Mouse (Mus musculus) kidney, embryonic 16.5 days (tissue): ENCODE measurements around the gene Fen1. TPM values are rescaled to one million over a fixed set of nuclear protein-coding genes. Genes with fewer than 3 reads are reported as not detected.
"Not testable (repeated sequence)": the region's sequence is repeated elsewhere in the genome, so short reads cannot be mapped to it uniquely, and the experiment has no call there.

Experiments used
- ATAC-seq: fragments of 200-750 bp; cut with Nextera tagmentation; 2 replicates; pipeline ENCODE4 v1.8.0; 2017; ENCODE audit warnings: moderate TSS enrichment; ENCODE audit not compliant: low FRiP score, low TSS enrichment
- H3K27ac ChIP-seq: fragments of 300-500 bp; sonication (generic); 2 replicates; pipeline ENCODE4 v1.5.1; 2014; ENCODE audit warnings: low read length
- H3K27me3 ChIP-seq: fragments of 300-500 bp; sonication (generic); 2 replicates; pipeline ENCODE4 v1.6.1; 2014; ENCODE audit warnings: low read length, control low read depth, mixed read lengths; ENCODE audit not compliant: insufficient read depth
- H3K36me3 ChIP-seq: fragments of 300-500 bp; sonication (generic); 2 replicates; pipeline ENCODE4 v1.6.1; 2014; ENCODE audit warnings: low read length, control low read depth, mixed read lengths; ENCODE audit not compliant: insufficient read depth
- H3K4me1 ChIP-seq: fragments of 300-500 bp; sonication (generic); 2 replicates; pipeline ENCODE4 v1.6.1; 2014; ENCODE audit warnings: low read length, control low read depth, mixed read lengths; ENCODE audit not compliant: insufficient read depth
- H3K4me2 ChIP-seq: fragments of 300-500 bp; sonication (generic); replicated peaks from 2 replicates; pipeline ENCODE4 v1.6.1; 2014; ENCODE audit warnings: low read depth, low read length
- H3K4me3 ChIP-seq: fragments of 300-500 bp; sonication (generic); 2 replicates; pipeline ENCODE4 v1.5.1; 2014; ENCODE audit warnings: mild to moderate bottlenecking, low read length
- H3K9ac ChIP-seq: fragments of 300-500 bp; sonication (generic); replicated peaks from 2 replicates; pipeline ENCODE4 v1.6.1; 2014; ENCODE audit warnings: low read length
- H3K9me3 ChIP-seq: fragments of 300-500 bp; sonication (generic); 2 replicates; pipeline ENCODE4 v1.6.1; 2016; ENCODE audit warnings: low read length, control low read depth
- WGBS: fragments of 180-500 bp; shearing (Covaris S2); extraction: QIAGEN DNeasy Blood & Tissue Kit; methylation state at CpG from one replicate; pipeline ENCODE4 v1.1.7; 2014; 5-methylcytosine and 5-hydroxymethylcytosine counted together
- polyA plus RNA-seq: library from polyadenylated mRNA; unstranded; fragments of >200 nt; fragmentation: Nextera tagmentation; extraction: Ambion mirVana; gene quantifications from 2 replicates; pipeline ENCODE4 v1.2.1, GENCODE M21; 2015

The Fen1 gene
- polyA plus RNA-seq, 1 experiment from 2014 or later: 103 TPM

DNA sequence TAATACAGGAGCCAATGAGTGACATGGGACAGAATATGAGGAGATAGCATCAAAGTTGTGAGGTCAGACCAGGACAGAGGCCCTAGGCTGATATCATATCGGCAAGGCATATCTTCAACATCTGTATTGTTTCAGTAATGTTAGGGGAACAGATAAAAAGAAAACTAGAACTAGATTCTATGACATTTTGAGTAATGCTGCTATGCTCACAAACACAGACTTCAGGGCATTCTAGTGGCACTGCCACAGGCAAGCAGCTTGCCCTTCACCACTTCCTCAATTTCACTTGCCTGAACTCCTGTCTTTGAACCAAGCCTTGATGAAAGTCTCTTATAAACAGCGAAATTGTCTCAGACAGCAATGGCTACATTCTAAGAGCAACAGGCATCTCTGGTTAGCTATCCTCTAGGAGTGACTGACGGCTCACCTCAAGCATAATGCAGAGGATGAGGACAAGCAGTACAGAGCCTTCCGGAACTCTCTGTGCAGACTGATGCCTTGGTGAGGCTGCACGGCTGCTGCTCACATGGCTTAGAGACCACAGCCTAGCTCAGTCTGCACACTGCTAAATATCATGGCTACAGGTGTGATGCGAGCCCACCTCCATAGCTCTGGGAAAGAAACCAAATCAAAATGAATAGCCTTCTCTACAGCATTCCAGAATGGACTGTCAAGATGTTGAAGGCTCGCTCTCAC, 30.0 kb downstream of the Fen1 start:
- WGBS: 88% methylated on average over 7 of the region's 7 CpGs
- Histone ChIP-seq H3K36me3 (no peaks in the 10 kb centered on the region), H3K4me2 (no peak overlapping the region), H3K27ac (no peak overlapping the region), H3K9me3 (no peaks in the 10 kb centered on the region), H3K4me3 (no peak overlapping the region), H3K27me3 (no peaks in the 10 kb centered on the region), H3K9ac (no peak overlapping the region), H3K4me1 (peaks cover 7% of the 10 kb centered on the region)
- ATAC-seq: no peak

DNA sequence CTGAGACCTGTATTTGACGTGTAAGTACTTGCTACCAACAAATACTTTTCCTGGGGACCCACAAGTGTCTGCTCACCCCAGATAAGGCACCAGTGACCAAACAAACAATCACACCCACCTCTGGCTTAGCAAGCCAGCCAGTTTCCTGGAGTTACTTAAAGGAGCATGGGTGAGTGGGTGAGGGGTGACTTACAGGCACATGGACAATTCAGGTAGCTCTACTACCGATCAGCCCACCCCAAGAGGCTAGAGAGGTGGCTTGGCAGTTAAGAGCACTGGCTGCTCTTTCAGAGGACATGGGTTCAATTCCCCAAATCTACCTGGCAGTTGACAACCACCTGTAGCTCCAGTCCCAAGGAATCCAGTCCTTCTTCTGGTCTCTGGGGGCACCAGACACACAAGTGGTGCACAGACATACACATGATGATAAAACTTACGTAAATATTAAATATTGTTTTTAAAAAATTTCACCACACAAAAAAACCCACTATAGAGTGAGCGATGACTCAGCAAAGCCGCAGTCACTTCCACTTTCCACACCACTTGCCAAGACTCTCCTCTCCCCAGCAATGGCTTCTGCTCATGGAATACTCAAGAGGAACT, 30.8 kb downstream of the Fen1 start:
- ATAC-seq: no peak
- Histone ChIP-seq H3K36me3 (no peaks in the 10 kb centered on the region), H3K4me1 (peaks cover 7% of the 10 kb centered on the region), H3K4me3 (no peak overlapping the region), H3K27ac (no peak overlapping the region), H3K4me2 (no peak overlapping the region), H3K27me3 (no peaks in the 10 kb centered on the region), H3K9me3 (no peaks in the 10 kb centered on the region), H3K9ac (no peak overlapping the region)
- 84% methylated on average over 5 of the region's 5 CpGs for WGBS

DNA sequence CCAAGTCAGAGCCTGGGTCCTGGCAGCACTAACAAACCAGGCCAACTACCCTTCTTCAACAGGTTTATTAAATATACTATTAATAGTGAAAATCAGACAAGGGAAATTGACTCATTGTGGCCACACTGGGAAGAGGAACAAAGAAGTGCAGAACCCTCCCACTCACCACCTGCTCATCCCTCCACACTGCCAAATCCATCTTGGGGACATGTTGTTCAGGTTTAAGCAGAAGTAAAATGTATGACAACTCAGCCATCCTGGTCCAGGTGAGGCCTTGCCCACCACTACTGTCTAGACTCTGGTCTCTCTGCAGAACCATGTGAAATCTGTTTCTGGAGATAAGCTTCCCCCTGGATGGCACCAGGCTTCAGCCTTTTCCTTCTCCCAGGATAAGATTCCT, 32.1 kb downstream of the Fen1 start:
- ATAC-seq: no peak
- H3K9me3 ChIP-seq: no peaks in the 10 kb centered on the region
- no peak overlapping the region for H3K27ac ChIP-seq
- no peak overlapping the region for H3K4me2 ChIP-seq
- H3K9ac ChIP-seq: no peak overlapping the region
- no peaks in the 10 kb centered on the region for H3K36me3 ChIP-seq
- no peak overlapping the region for H3K4me3 ChIP-seq
- H3K4me1 ChIP-seq: peaks cover 5% of the 10 kb centered on the region
- no peaks in the 10 kb centered on the region for H3K27me3 ChIP-seq

DNA sequence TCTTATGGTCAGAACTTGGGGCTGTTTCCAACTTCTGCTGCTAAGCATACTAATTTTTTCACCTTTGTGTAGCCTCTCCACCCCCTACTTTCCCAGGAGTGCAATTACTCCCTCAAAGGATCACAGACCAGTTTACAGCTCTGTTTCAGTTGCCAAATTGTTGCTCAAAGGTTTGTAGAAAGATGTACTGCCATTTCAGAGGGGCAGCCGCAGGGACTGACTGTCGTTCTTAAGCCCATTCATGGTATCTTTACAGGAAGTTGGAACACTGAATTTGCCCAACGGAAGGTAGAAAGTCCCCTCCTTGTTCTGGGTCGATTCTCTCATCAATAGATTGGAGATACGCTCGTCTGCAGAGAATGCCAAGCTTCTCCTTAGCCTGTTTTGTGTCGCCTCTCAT, 32.6 kb downstream of the Fen1 start:
- Histone ChIP-seq H3K4me1 (peaks cover under 1% of the 10 kb centered on the region; the same call in 1 of the 2 replicates), H3K9me3 (no peaks in the 10 kb centered on the region), H3K4me2 (no peak overlapping the region), H3K36me3 (no peaks in the 10 kb centered on the region), H3K27ac (no peak overlapping the region), H3K27me3 (no peaks in the 10 kb centered on the region), H3K9ac (no peak overlapping the region), H3K4me3 (no peak overlapping the region)
- 61% methylated on average over 7 of the region's 7 CpGs for WGBS
- ATAC-seq: no peak

DNA sequence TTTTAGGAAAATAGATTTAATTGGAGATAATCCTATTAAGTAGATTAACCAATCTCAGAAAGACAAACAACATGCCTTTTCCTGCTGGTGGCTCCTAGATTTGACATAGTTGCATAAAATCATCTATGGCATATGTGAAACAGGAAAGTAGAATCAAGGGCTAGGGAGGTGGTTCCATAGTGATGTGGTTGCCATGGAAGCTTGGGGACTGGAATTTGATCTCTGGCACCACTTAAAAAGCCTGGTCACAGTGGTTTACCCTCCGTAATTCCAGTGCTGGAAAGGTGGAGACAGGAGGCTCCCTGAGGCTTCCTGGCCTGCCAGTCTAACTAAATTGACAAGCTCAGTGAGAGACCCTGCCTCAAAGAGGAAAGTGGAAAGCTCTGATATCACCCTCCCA, 33.5 kb downstream of the Fen1 start:
- H3K4me2 ChIP-seq: no peak overlapping the region
- H3K4me1 ChIP-seq: no peaks in the 10 kb centered on the region
- no peak overlapping the region for H3K4me3 ChIP-seq
- H3K9ac ChIP-seq: no peak overlapping the region
- no peak overlapping the region for H3K27ac ChIP-seq
- 43% methylated on average over 1 of the region's 1 CpGs for WGBS
- H3K36me3 ChIP-seq: no peaks in the 10 kb centered on the region
- ATAC-seq: no peak
- no peaks in the 10 kb centered on the region for H3K27me3 ChIP-seq
- no peaks in the 10 kb centered on the region for H3K9me3 ChIP-seq

DNA sequence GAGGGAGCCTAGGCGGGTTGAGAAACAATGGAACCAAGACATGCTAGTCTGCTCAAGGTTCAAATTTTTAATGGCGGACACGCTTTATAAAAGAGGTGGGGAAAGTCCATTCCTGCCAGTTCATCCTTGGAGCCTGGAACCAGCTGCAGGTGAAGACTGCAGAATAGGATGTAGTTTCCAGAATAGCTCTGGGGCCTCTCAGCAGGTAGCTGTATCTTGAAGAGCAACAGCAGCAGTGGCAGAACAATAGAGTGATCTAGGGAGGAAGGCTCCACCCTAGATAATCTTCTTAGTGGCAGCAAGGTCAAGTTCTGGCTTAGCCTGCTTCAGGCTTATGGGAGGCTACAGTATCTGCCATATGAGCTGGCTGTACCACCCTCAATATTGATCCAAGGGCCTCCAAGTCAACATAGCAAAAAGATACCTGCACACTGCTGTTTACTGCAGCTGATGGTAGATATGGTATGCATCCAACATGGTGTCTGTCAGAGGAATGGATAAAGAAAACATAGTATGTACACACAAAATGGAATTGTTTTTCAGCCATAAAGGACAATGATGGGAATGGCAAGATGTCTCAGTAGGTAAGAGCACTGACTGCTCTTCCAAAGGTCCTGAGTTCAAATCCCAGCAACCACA, 34.2 kb downstream of the Fen1 start:
- 97% methylated on average over 3 of the region's 3 CpGs for WGBS
- H3K36me3 ChIP-seq, H3K4me3 ChIP-seq, H3K27ac ChIP-seq, H3K9me3 ChIP-seq, H3K27me3 ChIP-seq, H3K9ac ChIP-seq, H3K4me2 ChIP-seq, ATAC-seq, H3K4me1 ChIP-seq: not testable (repeated sequence)

DNA sequence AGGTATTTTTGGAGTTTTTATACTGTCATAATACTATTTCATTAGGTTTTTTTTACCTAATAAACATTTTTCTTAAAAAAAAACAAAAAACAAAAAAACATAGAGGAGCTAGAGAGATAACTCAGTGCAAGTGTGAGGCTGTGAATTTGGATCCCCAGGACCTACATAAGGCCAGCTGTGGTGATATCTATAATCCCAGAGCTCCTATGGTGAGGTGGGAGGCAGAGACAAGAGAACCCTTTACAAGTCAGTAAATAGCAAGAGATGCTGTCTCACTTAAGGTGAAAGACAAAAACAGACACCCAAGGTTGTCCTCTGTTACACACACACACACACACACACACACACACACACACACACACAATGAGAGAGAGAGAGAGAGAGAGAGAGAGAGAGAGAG, 34.8 kb downstream of the Fen1 start:
- no peaks in the 10 kb centered on the region for H3K4me1 ChIP-seq

DNA sequence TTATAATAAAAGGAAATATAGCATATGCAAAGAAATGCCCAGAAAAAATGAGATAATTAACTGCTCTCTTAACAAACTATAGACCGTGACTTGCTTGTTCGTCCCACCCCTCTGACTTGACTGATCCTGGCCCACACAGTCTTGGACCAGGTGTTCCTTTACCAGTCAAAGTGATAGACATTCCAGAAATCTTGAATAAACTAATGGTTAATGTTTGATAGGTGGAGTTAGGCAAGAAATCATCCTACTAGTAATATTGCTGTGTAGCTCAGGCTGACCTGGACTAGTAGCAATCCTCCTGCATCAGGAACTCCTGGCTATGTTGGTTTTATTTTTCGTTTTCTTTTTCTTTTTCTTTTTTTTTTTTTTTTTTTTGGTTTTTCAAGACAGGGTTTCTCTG, 35.5 kb downstream of the Fen1 start:
- Histone ChIP-seq H3K36me3 (no peaks in the 10 kb centered on the region), H3K4me1 (no peaks in the 10 kb centered on the region)
- WGBS: 74% methylated on average over 3 of the region's 3 CpGs

More for the DNA sequence above, 34.8 kb downstream of the Fen1 start:
- Histone ChIP-seq H3K27me3 (no peaks in the 10 kb centered on the region), H3K9me3 (no peaks in the 10 kb centered on the region), H3K9ac (no peak overlapping the region), H3K4me3 (no peak overlapping the region), H3K4me2 (no peak overlapping the region), H3K27ac (no peak overlapping the region), H3K36me3 (no peaks in the 10 kb centered on the region)
- no peak for ATAC-seq

DNA sequence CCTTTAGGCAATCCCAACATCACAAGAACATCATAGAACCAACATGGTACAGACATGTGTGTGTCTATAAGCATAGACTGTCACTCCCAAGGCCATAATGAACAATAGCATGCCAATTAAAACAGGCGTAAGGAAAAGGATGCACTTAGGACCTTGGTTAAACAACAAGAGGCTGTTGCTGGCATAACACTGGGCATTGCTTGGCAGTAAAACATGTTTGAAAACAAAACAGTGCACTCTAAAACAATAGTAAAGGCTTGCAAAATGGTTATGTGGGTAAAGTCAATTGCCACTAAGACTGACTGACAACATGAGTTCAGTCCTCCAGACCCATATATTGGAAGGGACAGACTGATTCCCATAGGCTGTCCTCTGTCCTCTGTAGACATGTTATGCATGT, 36.0 kb downstream of the Fen1 start:
- Histone ChIP-seq H3K9ac (no peak overlapping the region), H3K4me3 (no peak overlapping the region), H3K4me2 (no peak overlapping the region), H3K4me1 (no peaks in the 10 kb centered on the region), H3K36me3 (no peaks in the 10 kb centered on the region), H3K9me3 (no peaks in the 10 kb centered on the region), H3K27ac (no peak overlapping the region), H3K27me3 (no peaks in the 10 kb centered on the region)
- no peak for ATAC-seq
- WGBS: 81% methylated on average over 1 of the region's 1 CpGs

More for the DNA sequence above, 35.5 kb downstream of the Fen1 start:
- Histone ChIP-seq H3K4me2 (no peak overlapping the region), H3K4me3 (no peak overlapping the region), H3K9ac (no peak overlapping the region), H3K9me3 (no peaks in the 10 kb centered on the region), H3K27ac (no peak overlapping the region), H3K27me3 (no peaks in the 10 kb centered on the region)
- no peak for ATAC-seq

DNA sequence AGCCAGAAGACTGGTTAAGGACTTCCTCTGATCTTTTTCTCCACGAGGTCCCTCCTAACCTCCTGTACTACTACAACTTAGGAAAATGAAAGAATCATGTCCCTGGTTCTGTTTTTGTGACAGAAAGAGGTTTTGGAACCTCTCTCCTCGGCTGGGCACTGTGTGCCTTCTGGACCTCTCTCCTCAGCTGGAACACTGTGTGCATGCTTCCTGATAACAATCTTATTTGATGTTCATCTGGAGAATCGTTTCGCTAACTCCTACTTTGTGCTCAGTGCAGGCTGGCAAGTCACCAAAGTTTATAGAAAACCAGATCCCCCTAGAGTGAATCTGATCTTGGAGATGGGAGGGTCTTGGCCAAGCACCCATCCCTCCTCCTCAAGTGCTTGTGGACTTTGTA, 36.9 kb downstream of the Fen1 start:
- Histone ChIP-seq H3K4me1 (no peaks in the 10 kb centered on the region), H3K27ac (no peak overlapping the region), H3K36me3 (no peaks in the 10 kb centered on the region), H3K9me3 (no peaks in the 10 kb centered on the region), H3K9ac (no peak overlapping the region), H3K4me3 (no peak overlapping the region), H3K4me2 (no peak overlapping the region), H3K27me3 (no peaks in the 10 kb centered on the region)
- ATAC-seq: no peak
- 63% methylated on average over 4 of the region's 4 CpGs for WGBS
